Mouse (Mus musculus) heart, postnatal 10 days (tissue): Measurements from ENCODE around the gene Reg3b. TPM values are rescaled to one million over a fixed set of nuclear protein-coding genes. Genes with fewer than 3 reads are reported as not detected.
"Not testable (repeated sequence)": the region's sequence is repeated elsewhere in the genome, so short reads cannot be mapped to it uniquely, and the experiment has no call there.

Source experiments
- DNase-seq, 2 experiments: peaks; one replicate each; pipeline ENCODE4 v3.0.0; 2021
- intact Hi-C: fragments of 180-260 bp; cut with DNase I; formaldehyde crosslinking; loops from one replicate; pipeline ENCODE4 v1.15.1; 2025
- total RNA-seq, 2 experiments: library from RNA; stranded (reverse); gene quantifications; 2 replicates each; pipeline ENCODE4 v1.2.3; 2021

Reg3b gene
- total RNA-seq, result not detected

DNA sequence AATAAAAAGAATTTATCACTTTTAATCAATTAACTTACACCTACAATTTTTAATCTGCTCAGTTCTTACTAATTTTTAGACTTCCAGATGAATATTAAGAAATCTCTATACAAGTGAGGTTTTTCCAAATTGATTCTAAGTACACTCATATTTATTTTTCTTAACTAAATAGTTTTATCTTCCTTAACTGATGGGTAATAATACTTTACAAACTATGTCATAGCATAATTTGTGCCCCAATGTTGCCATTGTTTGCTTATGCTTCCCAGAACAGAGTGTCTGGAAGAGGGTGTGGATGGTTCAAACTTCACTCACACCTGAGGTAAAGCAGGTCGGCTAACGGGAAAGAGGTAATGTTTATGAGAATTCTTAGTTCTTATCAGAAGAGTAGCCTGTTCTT lies at the start of gene Reg3b:
TSS of gene Reg3b (plus strand) at position 301 of the 400 bp plus-strand sequence.
- no peak for DNase-seq
- intact Hi-C loops, result no loop called here

DNA sequence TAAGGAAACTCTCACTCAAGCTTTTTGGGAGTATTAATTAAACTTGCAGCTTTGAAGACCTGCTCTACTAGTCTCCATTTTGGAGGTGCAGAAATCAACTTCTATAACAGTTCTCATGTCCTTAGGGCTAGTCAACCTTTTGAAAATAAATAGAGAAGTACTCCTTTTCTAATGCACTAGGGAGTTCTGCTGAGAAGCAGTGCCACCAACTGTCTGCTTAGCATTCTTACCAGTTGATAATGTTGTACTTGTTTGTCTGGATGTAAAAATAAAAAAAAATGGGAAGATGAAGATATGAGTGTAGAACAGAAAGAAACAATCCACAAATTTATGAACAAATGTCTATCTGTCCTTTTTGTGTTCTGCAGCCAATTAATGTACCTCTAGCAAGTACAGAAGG lies 42.7 kb upstream of the Reg3b start:
- intact Hi-C loops, result no loop called here
- DNase-seq, result no peak

DNA sequence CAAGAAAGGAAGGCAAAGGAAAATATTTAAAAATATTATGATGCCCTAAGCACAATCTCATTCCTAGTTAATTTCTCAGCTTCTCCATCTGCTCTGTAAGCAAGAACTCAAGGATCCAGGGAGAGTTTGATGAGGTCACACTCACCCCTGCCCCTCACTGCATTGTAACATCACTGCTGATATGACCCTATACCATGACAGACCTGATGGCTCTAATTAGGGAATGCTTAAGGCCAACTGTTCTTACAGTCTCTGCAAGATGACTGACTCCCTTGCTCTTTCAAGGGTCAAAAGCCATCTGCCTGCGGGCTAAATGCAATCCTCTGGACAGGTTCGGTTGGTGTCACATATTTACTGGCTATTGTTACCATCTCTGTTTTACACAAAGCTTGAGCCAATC lies 41.3 kb upstream of the Reg3b start:
- DNase-seq, result no peak
- intact Hi-C loops, result no loop called here

DNA sequence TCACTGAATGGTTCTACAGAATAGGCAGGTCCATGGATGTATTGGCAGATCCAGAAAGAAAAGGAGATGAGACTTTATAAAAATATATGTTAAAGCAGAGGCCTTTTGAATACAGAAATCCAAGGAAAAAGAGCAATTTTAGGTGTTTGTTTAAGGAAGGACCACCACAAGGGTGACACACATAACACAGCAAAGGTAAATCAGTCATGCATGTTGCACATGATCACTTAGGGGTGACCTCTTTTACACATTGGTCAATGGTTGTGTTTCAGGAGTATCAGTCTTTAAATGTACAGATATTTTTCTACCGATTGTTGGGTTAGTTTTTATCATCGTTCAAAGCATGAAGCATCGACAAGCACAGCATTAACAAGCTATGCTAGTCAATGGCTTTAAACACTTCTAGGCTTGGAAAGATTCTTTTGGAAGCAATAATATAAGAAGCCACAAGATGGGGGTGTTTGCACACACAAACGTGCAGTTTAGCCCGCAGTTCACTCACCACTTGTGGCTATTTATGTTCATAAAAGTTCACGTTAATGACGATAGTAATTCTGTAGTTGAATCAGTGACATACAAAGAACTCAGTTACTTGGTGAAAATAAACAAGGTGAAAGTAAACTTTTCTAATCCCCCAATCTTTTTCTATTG lies 38.4 kb upstream of the Reg3b start:
- DNase-seq, result peak; percentile 5 to 19
- intact Hi-C loops, result loop anchor here (2.0 kb wide), 1 partner anchor 181 kb away; no protein-coding TSS in a partner anchor

DNA sequence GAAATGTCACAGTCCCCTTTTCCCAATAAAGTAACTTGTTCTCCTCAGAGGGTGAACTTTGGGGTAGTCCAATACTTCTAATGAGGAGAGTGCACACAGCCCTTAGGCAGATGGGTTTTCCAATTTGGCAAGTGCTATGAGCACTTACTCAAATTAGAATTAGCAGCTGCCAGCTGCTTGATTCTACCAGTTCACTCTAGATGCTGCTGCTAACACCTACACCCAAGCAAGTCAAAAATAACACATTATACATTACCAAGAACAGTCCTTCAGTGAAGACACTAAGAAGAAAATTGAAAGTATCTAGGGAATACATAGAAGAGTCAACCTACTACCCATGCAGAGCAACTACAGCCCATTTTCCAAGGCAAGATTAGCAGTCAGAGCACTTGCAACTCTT lies 30.2 kb upstream of the Reg3b start:
- intact Hi-C loops, result no loop called here
- no peak for DNase-seq

DNA sequence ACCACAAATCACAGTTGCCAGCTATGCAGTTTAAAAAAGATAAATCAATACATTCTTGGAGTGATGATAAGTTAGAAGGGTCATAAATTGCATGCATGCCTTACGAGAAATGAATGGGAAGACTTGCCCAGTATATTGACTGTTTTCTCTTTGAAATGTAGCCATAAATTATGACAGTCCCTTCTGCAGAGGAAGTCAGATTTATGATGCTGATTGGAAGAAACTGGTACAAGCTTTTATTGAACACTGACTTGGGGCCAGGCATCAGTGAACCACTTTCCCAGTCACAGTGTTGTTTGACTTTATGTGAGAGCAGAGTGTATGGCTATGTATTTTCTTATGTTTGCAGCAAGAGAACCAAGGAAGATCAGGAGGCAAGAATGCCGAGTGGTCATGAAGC lies 28.8 kb upstream of the Reg3b start:
- intact Hi-C loops, result no loop called here
- DNase-seq, result no peak

DNA sequence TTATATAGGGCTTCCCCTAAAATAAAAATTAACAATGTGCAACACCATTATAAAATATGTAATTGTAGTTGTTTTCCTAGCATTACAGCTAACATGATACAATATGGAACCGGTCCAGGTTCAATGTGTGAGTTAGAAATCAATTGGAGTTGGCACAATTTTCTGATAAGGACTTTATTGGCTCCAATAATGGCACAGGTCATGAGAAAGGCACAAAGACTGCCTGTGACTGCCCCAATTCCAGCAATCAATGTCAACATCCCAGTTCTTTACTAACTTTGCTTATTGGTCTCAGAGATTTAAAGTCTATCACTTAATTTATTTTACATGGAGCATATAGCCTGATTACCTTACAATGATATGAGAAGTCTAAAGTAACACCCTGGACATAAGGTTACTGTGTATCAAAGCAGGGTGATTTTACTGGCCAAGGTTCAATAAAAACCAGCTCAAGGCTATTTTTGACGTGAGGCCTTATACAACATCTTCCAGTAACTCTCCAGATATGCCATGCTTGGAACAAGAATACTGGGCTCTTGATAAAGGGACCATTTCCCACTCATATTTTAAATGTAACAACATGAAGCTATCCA lies 8.4 kb upstream of the Reg3b start:
- intact Hi-C loops, result no loop called here
- DNase-seq, result no peak

DNA sequence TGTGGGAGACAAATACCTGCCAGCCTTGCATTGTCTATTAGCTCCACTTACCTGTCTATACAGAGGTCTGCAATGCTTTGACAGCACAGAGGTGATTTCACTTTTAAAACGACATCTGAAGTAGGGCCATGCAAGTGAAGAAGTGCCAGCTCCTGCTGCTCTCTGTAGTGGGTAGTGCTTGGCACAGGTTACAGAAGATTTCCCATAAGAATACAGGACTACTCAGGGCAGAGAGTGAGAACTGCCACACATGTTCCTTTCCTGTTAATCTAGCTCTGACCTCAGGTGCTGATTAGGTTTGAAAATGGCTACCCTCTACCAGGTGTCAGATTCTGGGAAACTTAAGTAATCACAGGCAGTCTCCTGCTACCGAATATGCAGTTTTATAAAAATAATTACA lies 8.3 kb downstream of the Reg3b start, which contains the start of gene Reg3d:
TSS of gene Reg3d (minus strand) at position 101 of the 400 bp plus-strand sequence.
- intact Hi-C loops, result no loop called here
- DNase-seq, result no peak

DNA sequence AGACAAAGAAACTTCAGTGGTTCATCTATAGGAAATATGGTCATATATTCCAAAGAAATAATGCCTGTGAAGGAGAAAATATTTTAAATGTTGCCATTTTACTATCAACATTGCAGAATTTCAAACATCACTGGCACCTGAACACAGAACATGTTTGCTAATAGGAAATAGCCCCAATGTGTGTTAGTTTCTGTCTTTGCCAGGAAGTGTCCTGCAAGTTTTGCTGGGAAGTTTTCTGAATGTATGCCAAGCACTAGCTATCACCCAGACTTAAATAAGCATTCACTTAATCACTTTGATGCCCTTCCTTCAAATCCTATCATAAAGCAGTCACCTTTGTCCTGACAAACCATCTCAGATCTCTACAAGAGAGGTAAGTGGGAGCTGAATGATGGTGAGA lies 10.0 kb downstream of the Reg3b start, which contains the start of gene Reg3a:
TSS of gene Reg3a (plus strand) at position 301 of the 400 bp plus-strand sequence.
- intact Hi-C loops, result no loop called here
- DNase-seq, result no peak

DNA sequence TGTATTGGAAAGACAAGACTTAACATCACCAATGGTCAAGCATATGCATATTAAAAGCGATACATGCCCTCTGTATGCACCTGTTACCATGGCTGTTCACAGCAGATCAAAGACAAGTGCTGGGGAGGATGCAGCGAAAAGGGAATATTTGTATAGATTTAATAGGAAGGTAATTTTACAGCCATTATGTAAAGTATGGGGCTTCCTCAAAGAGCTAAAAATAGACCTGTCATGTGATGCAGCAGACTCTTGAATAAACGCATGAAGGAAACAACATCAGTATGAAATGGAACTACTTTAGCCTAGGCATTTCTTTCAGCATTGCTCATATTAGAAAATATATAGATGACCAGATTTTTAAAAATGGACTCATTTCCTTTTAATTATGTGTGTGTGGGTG lies 15.2 kb downstream of the Reg3b start:
- intact Hi-C loops, result no loop called here
- no peak for DNase-seq

DNA sequence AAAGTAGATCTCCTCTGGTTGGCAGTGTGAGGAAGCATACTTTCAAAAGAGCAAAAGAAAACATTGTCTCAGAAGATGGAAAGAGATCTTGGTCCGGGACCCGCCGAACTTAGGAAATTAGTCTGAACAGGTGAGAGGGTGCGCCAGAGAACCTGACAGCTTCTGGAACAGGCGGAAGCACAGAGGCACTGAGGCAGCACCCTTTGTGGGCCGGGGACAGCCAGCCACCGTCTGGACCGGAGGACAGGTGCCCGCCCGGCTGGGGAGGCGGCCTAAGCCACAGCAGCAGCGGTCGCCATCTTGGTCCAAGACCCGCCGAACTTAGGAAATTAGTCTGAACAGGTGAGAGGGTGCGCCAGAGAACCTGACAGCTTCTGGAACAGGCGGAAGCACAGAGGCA lies 24.9 kb downstream of the Reg3b start, which contains the start of gene Reg2:
TSS of gene Reg2 (plus strand) at position 301 of the 400 bp plus-strand sequence.
- DNase-seq, intact Hi-C loops: not testable (repeated sequence)

DNA sequence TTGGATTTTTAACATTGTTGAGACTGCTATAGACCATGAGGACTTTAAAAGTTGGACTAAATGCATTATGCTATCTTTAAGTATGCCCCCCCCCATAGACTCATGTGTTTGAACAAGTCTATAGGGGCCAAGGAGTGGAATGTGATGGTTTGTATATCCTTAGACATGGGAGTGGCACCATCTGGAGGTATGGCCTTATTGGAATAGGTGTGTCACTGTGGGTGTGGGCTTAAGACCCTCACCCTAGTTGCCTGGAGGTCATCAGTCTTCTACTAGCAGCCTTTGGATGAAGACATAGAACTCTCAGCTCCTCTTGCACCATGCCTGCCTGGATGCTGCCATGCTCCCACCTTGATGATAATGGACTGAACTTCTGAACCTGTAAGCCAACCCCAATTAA lies 52.0 kb downstream of the Reg3b start, which contains the start of gene Reg1:
TSS of gene Reg1 (plus strand) at position 301 of the 400 bp plus-strand sequence.
- DNase-seq, intact Hi-C loops: not testable (repeated sequence)

Other genes with a start within 250 kb of the Reg3b start
- not detected for gene Reg3d, start 8.2 kb downstream of the Reg3b start, total RNA-seq
- gene Reg3a, start 10.1 kb downstream of the Reg3b start, total RNA-seq, result not detected
- gene Reg2, start 25.0 kb downstream of the Reg3b start, total RNA-seq, result not detected
- gene Reg1, start 52.1 kb downstream of the Reg3b start, total RNA-seq, result not detected
- gene Reg3g, start 98.2 kb downstream of the Reg3b start, total RNA-seq, result 1 to 10 TPM in 1 of 2 experiments, not detected in 1; 2.3 TPM